Mouse (Mus musculus): ENCODE measurements around the gene Nfix.
"Not testable (repeated sequence)": the region's sequence is repeated elsewhere in the genome, so short reads cannot be mapped to it uniquely, and the experiment has no call there.

Nfix gene

GRCm38 (mm10) chr8:84689091-84689915 lies 110.8 kb downstream of the Nfix start:
- peak; percentile 90 for DNase-seq

- peak; percentile 89 for DNase-seq
Observed at GRCm38 (mm10) chr8:84687705-84688100, 112.4 kb downstream of the Nfix start, which contains the start of gene Nacc1. Gene Nacc1, minus strand, starts transcription at chr8:84687862.

GRCm38 (mm10) chr8:84687003-84687704 lies 113.0 kb downstream of the Nfix start:
- DNase-seq, result no peak

- DNase-seq, result no peak
Observed at GRCm38 (mm10) chr8:84686191-84687002, 113.7 kb downstream of the Nfix start, which contains the start of gene Trmt1. Gene Trmt1, plus strand, starts transcription at chr8:84686307.

- no peak for DNase-seq
Observed at GRCm38 (mm10) chr8:84684537-84684936, 115.6 kb downstream of the Nfix start.

GRCm38 (mm10) chr8:84682257-84682656 lies 117.9 kb downstream of the Nfix start:
- no peak for DNase-seq

- DNase-seq, result no peak
Observed at GRCm38 (mm10) chr8:84681476-84681875, 118.7 kb downstream of the Nfix start.

GRCm38 (mm10) chr8:84677305-84677704 lies 122.8 kb downstream of the Nfix start:
- no peak for DNase-seq

- not testable (repeated sequence) for DNase-seq
Observed at GRCm38 (mm10) chr8:84670295-84671006, 129.7 kb downstream of the Nfix start.

GRCm38 (mm10) chr8:84668731-84669485 lies 131.2 kb downstream of the Nfix start:
- no peak for DNase-seq

- no peak for DNase-seq
Observed at GRCm38 (mm10) chr8:84668081-84668480, 132.1 kb downstream of the Nfix start.

GRCm38 (mm10) chr8:84665385-84665893 lies 134.7 kb downstream of the Nfix start:
- no peak for DNase-seq

- DNase-seq, result peak; percentile 84
Observed at GRCm38 (mm10) chr8:84664566-84665384, 135.4 kb downstream of the Nfix start.

GRCm38 (mm10) chr8:84663483-84664327 lies 136.4 kb downstream of the Nfix start:
- peak; percentile 97 for DNase-seq

GRCm38 (mm10) chr8:84662581-84663065 lies 137.5 kb downstream of the Nfix start, which contains the start of gene Ier2:
Gene Ier2, minus strand, starts transcription at chr8:84662852.
- DNase-seq, result peak; percentile 91

- peak; percentile 35 for DNase-seq
Observed at GRCm38 (mm10) chr8:84661961-84662571, 138.1 kb downstream of the Nfix start.

GRCm38 (mm10) chr8:84661458-84661871 lies 138.7 kb downstream of the Nfix start:
- peak; percentile 58 for DNase-seq

- no peak for DNase-seq
Observed at GRCm38 (mm10) chr8:84660819-84661457, 139.2 kb downstream of the Nfix start.
